Mouse (Mus musculus): ENCODE measurements at regions not wholly inside any gene's neighbourhood (a gene's known extent, or its start where the extent isn't known, plus 50 kb on each side); places are given as distances from the start of the nearest gene placed in this dataset.

GRCm38 (mm10) chr12:54313211-54313845 is 109.7 kb upstream of the Egln3 start:
- peak overlapping the region; percentile 41 for H3K4me3 ChIP-seq (ENCODE audit: low read length)
- H3K9me3 ChIP-seq (ENCODE audit: control insufficient read depth, low read length): no peaks in the 10 kb centered on the region
- WGBS: under 1% methylated on average over 17 of the region's 20 CpGs
- H3K36me3 ChIP-seq (ENCODE audit: control insufficient read depth, insufficient read depth, low read length): no peaks in the 10 kb centered on the region
- no peaks in the 10 kb centered on the region for H3K27me3 ChIP-seq (ENCODE audit: control insufficient read depth, insufficient read depth, low read depth, low read length)
- ATAC-seq (ENCODE audit: low read depth): peak; percentile 57
- H3K9ac ChIP-seq (ENCODE audit: low read length): peak overlapping the region; percentile 56
- H3K4me2 ChIP-seq (ENCODE audit: low read depth, low read length): peak overlapping the region; percentile 81
- H3K27ac ChIP-seq (ENCODE audit: low read length): peak overlapping the region; percentile 36; the same call in 1 of the 2 replicates
- H3K4me1 ChIP-seq (replicated peaks; ENCODE audit: control insufficient read depth, insufficient read depth, low read length): peaks cover 16% of the 10 kb centered on the region

- Histone ChIP-seq H3K27ac (ENCODE audit: low read length) (no peak overlapping the region), H3K4me3 (ENCODE audit: low read length) (peak overlapping the region; percentile 41), H3K4me2 (ENCODE audit: low read depth, low read length) (peak overlapping the region; percentile 81), H3K9ac (ENCODE audit: low read length) (peak overlapping the region; percentile 56), H3K36me3 (ENCODE audit: control insufficient read depth, insufficient read depth, low read length) (no peaks in the 10 kb centered on the region), H3K4me1 (replicated peaks; ENCODE audit: control insufficient read depth, insufficient read depth, low read length) (peaks cover 16% of the 10 kb centered on the region), H3K27me3 (ENCODE audit: control insufficient read depth, insufficient read depth, low read depth, low read length) (no peaks in the 10 kb centered on the region), H3K9me3 (ENCODE audit: control insufficient read depth, low read length) (no peaks in the 10 kb centered on the region)
- 17% methylated on average over 14 of the region's 14 CpGs for WGBS
- no peak for ATAC-seq (ENCODE audit: low read depth)
Observed at GRCm38 (mm10) chr12:54312522-54313210, 109.0 kb upstream of the Egln3 start.

- peaks cover 13% of the 10 kb centered on the region for H3K4me1 ChIP-seq (replicated peaks; ENCODE audit: control insufficient read depth, insufficient read depth, low read length)
- no peak overlapping the region for H3K27ac ChIP-seq (ENCODE audit: low read length)
Observed at GRCm38 (mm10) chr12:54311896-54312521, 108.3 kb upstream of the Egln3 start.

GRCm38 (mm10) chr12:54309874-54310273 is 106.2 kb upstream of the Egln3 start:
- ATAC-seq (ENCODE audit: low read depth): no peak
- Histone ChIP-seq H3K4me3 (ENCODE audit: low read length) (no peak overlapping the region), H3K9ac (ENCODE audit: low read length) (no peak overlapping the region), H3K4me2 (ENCODE audit: low read depth, low read length) (no peak overlapping the region), H3K36me3 (ENCODE audit: control insufficient read depth, insufficient read depth, low read length) (no peaks in the 10 kb centered on the region), H3K27ac (ENCODE audit: low read length) (no peak overlapping the region), H3K4me1 (replicated peaks; ENCODE audit: control insufficient read depth, insufficient read depth, low read length) (peaks cover 7% of the 10 kb centered on the region), H3K27me3 (ENCODE audit: control insufficient read depth, insufficient read depth, low read depth, low read length) (no peaks in the 10 kb centered on the region), H3K9me3 (ENCODE audit: control insufficient read depth, low read length) (no peaks in the 10 kb centered on the region)
- WGBS: 63% methylated on average over 4 of the region's 4 CpGs

More at GRCm38 (mm10) chr12:54311896-54312521, 108.3 kb upstream of the Egln3 start:
- ATAC-seq (ENCODE audit: low read depth): no peak
- H3K9me3 ChIP-seq (ENCODE audit: control insufficient read depth, low read length): no peaks in the 10 kb centered on the region
- 47% methylated on average over 4 of the region's 4 CpGs for WGBS
- H3K36me3 ChIP-seq (ENCODE audit: control insufficient read depth, insufficient read depth, low read length): no peaks in the 10 kb centered on the region
- no peak overlapping the region for H3K4me3 ChIP-seq (ENCODE audit: low read length)
- no peaks in the 10 kb centered on the region for H3K27me3 ChIP-seq (ENCODE audit: control insufficient read depth, insufficient read depth, low read depth, low read length)
- H3K9ac ChIP-seq (ENCODE audit: low read length): no peak overlapping the region
- no peak overlapping the region for H3K4me2 ChIP-seq (ENCODE audit: low read depth, low read length)

GRCm38 (mm10) chr12:54309219-54309618 is 105.6 kb upstream of the Egln3 start:
- Histone ChIP-seq H3K9me3 (ENCODE audit: control insufficient read depth, low read length) (no peaks in the 10 kb centered on the region), H3K4me3 (ENCODE audit: low read length) (no peak overlapping the region), H3K36me3 (ENCODE audit: control insufficient read depth, insufficient read depth, low read length) (no peaks in the 10 kb centered on the region), H3K27me3 (ENCODE audit: control insufficient read depth, insufficient read depth, low read depth, low read length) (no peaks in the 10 kb centered on the region), H3K27ac (ENCODE audit: low read length) (no peak overlapping the region), H3K4me1 (replicated peaks; ENCODE audit: control insufficient read depth, insufficient read depth, low read length) (peaks cover 7% of the 10 kb centered on the region), H3K4me2 (ENCODE audit: low read depth, low read length) (no peak overlapping the region), H3K9ac (ENCODE audit: low read length) (no peak overlapping the region)
- ATAC-seq (ENCODE audit: low read depth): no peak
- 76% methylated on average over 6 of the region's 6 CpGs for WGBS

GRCm38 (mm10) chr12:54305135-54305630 is 101.5 kb upstream of the Egln3 start:
- ATAC-seq (ENCODE audit: low read depth): no peak
- H3K4me1 ChIP-seq (replicated peaks; ENCODE audit: control insufficient read depth, insufficient read depth, low read length): no peaks in the 10 kb centered on the region
- no peaks in the 10 kb centered on the region for H3K36me3 ChIP-seq (ENCODE audit: control insufficient read depth, insufficient read depth, low read length)
- no peaks in the 10 kb centered on the region for H3K9me3 ChIP-seq (ENCODE audit: control insufficient read depth, low read length)
- no peak overlapping the region for H3K4me3 ChIP-seq (ENCODE audit: low read length)
- WGBS: 70% methylated on average over 9 of the region's 9 CpGs
- H3K27ac ChIP-seq (ENCODE audit: low read length): no peak overlapping the region
- H3K9ac ChIP-seq (ENCODE audit: low read length): no peak overlapping the region
- no peaks in the 10 kb centered on the region for H3K27me3 ChIP-seq (ENCODE audit: control insufficient read depth, insufficient read depth, low read depth, low read length)
- no peak overlapping the region for H3K4me2 ChIP-seq (ENCODE audit: low read depth, low read length)

- Histone ChIP-seq H3K36me3 (ENCODE audit: control insufficient read depth, insufficient read depth, low read length) (no peaks in the 10 kb centered on the region), H3K4me2 (ENCODE audit: low read depth, low read length) (no peak overlapping the region), H3K9ac (ENCODE audit: low read length) (no peak overlapping the region), H3K27me3 (ENCODE audit: control insufficient read depth, insufficient read depth, low read depth, low read length) (no peaks in the 10 kb centered on the region), H3K4me1 (replicated peaks; ENCODE audit: control insufficient read depth, insufficient read depth, low read length) (no peaks in the 10 kb centered on the region), H3K4me3 (ENCODE audit: low read length) (no peak overlapping the region), H3K9me3 (ENCODE audit: control insufficient read depth, low read length) (no peaks in the 10 kb centered on the region), H3K27ac (ENCODE audit: low read length) (no peak overlapping the region)
- WGBS: 75% methylated on average over 8 of the region's 8 CpGs
- ATAC-seq (ENCODE audit: low read depth): no peak
Observed at GRCm38 (mm10) chr12:54303746-54304145, 100.1 kb upstream of the Egln3 start.

GRCm38 (mm10) chr12:54299506-54299905 is 95.8 kb upstream of the Egln3 start:
- ATAC-seq (ENCODE audit: low read depth): no peak
- Histone ChIP-seq H3K9me3 (ENCODE audit: control insufficient read depth, low read length) (no peaks in the 10 kb centered on the region), H3K36me3 (ENCODE audit: control insufficient read depth, insufficient read depth, low read length) (no peaks in the 10 kb centered on the region), H3K4me1 (replicated peaks; ENCODE audit: control insufficient read depth, insufficient read depth, low read length) (no peaks in the 10 kb centered on the region), H3K9ac (ENCODE audit: low read length) (no peak overlapping the region), H3K4me2 (ENCODE audit: low read depth, low read length) (no peak overlapping the region), H3K27ac (ENCODE audit: low read length) (no peak overlapping the region), H3K4me3 (ENCODE audit: low read length) (no peak overlapping the region), H3K27me3 (ENCODE audit: control insufficient read depth, insufficient read depth, low read depth, low read length) (no peaks in the 10 kb centered on the region)
- WGBS: 67% methylated on average over 5 of the region's 5 CpGs

GRCm38 (mm10) chr12:54293248-54293647 is 89.6 kb upstream of the Egln3 start:
- Histone ChIP-seq H3K27me3 (ENCODE audit: control insufficient read depth, insufficient read depth, low read depth, low read length) (no peaks in the 10 kb centered on the region), H3K4me3 (ENCODE audit: low read length) (no peak overlapping the region), H3K9me3 (ENCODE audit: control insufficient read depth, low read length) (no peaks in the 10 kb centered on the region), H3K4me2 (ENCODE audit: low read depth, low read length) (no peak overlapping the region), H3K36me3 (ENCODE audit: control insufficient read depth, insufficient read depth, low read length) (no peaks in the 10 kb centered on the region), H3K27ac (ENCODE audit: low read length) (no peak overlapping the region), H3K4me1 (replicated peaks; ENCODE audit: control insufficient read depth, insufficient read depth, low read length) (no peaks in the 10 kb centered on the region; the same call in 1 of the 2 replicates), H3K9ac (ENCODE audit: low read length) (no peak overlapping the region)
- no peak for ATAC-seq (ENCODE audit: low read depth)
- 56% methylated on average over 2 of the region's 2 CpGs for WGBS

All from lung, embryonic 16.5 days (tissue).